24 mouse cellular contexts compared by ENCODE assay signal in genomic region chr7:144157936-144158335, GRCm38 (mm10).
DNase-seq lines count a peak whose midpoint lies in the region; TF ChIP-seq lines count a peak whose summit lies in the region.
"Had no signal": no experiment of that assay in that cellular context is flagged by ENCODE, and none has a peak within 500 bp of the region (broad histone marks: within the 10 kb centered on the region; RNA-seq: fewer than 3 reads in every experiment).

No protein-coding gene starts in this region.

- no peaks in the 10 kb centered on the region for H3K4me1 ChIP-seq in kidney, adult 2 months (ENCODE audit: control insufficient read depth, insufficient read depth, low read length)
- H3K4me1 ChIP-seq: embryonic facial prominence, embryonic 12.5 days; embryonic facial prominence, embryonic 15.5 days had no signal

- TF ChIP-seq CTCF in kidney, adult 2 months (conservative IDR thresholded peaks at IDR 0.05; ENCODE audit: insufficient read depth, insufficient read length, low read depth, low read length): no peak

- H3K4me3 ChIP-seq in kidney, adult 2 months (ENCODE audit: insufficient read depth, low read depth, low read length): no peak overlapping the region
- H3K4me3 ChIP-seq: embryonic facial prominence, embryonic 12.5 days; embryonic facial prominence, embryonic 15.5 days; gastrocnemius, adult 2 months; heart, embryonic 10.5 days; heart, embryonic 13.5 days had no signal

- H3K27ac ChIP-seq in kidney, adult 2 months (ENCODE audit: insufficient read depth, low read depth, low read length): no peak overlapping the region
- H3K27ac ChIP-seq: embryonic facial prominence, embryonic 12.5 days; embryonic facial prominence, embryonic 15.5 days; gastrocnemius, adult 2 months; heart, embryonic 10.5 days; heart, embryonic 13.5 days; hindbrain, embryonic 14.5 days; hindbrain, postnatal 0 days had no signal

- WGBS in kidney, adult 2 months: 66% methylated on average over 8 of the region's 8 CpGs

- DNase-seq in cerebellum, adult 11-12 months: peak; percentile 47
- DNase-seq in cerebellum, postnatal 4 days (ENCODE audit: low spot score in 2 of 2): no peak
- DNase-seq in kidney, adult 2 months: peak; percentile 14
- no peak for DNase-seq in kidney, postnatal 36 days
- peak; percentile 54 for DNase-seq in cerebellum, adult 9-11 months
- no peak for DNase-seq in urinary bladder, postnatal 14 days (ENCODE audit: low spot score)
- no peak for DNase-seq in thymus, adult 18-20 months
- DNase-seq: adrenal gland, postnatal 10 days; adrenal gland, postnatal 36 days; B cell, adult 2 months; forebrain, postnatal 0 days; gastrocnemius, adult 2 months; gastrocnemius, postnatal 14 days; heart, adult 11 months; heart, postnatal 4 days; kidney, adult 18-20 months had no signal

- TF ChIP-seq POLR2A in kidney, adult 2 months (IDR thresholded peaks at IDR 0.05; ENCODE audit: low read depth, low read length): no peak

- no peaks in the 10 kb centered on the region for H3K36me3 ChIP-seq in kidney, adult 2 months (ENCODE audit: control insufficient read depth, insufficient read depth, low read length)
- H3K36me3 ChIP-seq: embryonic facial prominence, embryonic 12.5 days; embryonic facial prominence, embryonic 15.5 days; G1E; heart, embryonic 10.5 days; heart, embryonic 13.5 days had no signal

- no peaks in the 10 kb centered on the region for H3K27me3 ChIP-seq in kidney, adult 2 months (replicated peaks; ENCODE audit: control insufficient read depth, insufficient read depth, low read length)
- H3K27me3 ChIP-seq: embryonic facial prominence, embryonic 12.5 days; embryonic facial prominence, embryonic 15.5 days; Patski had no signal

Comparison
In these comparisons a context has a peak if more than half of its experiments do, and no peak if none do; other contexts are left out.
1. DNase-seq: peak in cerebellum, adult 11-12 months (single experiment), kidney, adult 2 months (single experiment) and cerebellum, adult 9-11 months (single experiment); none in cerebellum, postnatal 4 days (0 of 2), kidney, postnatal 36 days (0 of 2), urinary bladder, postnatal 14 days (single experiment) and thymus, adult 18-20 months (0 of 2).